Mouse (Mus musculus): ENCODE data around the gene Tmem203. TPM values are rescaled to one million over a fixed set of nuclear protein-coding genes. Genes with fewer than 3 reads are reported as not detected.

The Tmem203 gene
- polyA plus RNA-seq, 2 experiments from 2014 or later: 10.8 to 13.0 TPM

GRCm38 (mm10) chr2:25264851-25265250 lies 9.6 kb downstream of the Tmem203 start:
- ATAC-seq: no peak

DNA sequence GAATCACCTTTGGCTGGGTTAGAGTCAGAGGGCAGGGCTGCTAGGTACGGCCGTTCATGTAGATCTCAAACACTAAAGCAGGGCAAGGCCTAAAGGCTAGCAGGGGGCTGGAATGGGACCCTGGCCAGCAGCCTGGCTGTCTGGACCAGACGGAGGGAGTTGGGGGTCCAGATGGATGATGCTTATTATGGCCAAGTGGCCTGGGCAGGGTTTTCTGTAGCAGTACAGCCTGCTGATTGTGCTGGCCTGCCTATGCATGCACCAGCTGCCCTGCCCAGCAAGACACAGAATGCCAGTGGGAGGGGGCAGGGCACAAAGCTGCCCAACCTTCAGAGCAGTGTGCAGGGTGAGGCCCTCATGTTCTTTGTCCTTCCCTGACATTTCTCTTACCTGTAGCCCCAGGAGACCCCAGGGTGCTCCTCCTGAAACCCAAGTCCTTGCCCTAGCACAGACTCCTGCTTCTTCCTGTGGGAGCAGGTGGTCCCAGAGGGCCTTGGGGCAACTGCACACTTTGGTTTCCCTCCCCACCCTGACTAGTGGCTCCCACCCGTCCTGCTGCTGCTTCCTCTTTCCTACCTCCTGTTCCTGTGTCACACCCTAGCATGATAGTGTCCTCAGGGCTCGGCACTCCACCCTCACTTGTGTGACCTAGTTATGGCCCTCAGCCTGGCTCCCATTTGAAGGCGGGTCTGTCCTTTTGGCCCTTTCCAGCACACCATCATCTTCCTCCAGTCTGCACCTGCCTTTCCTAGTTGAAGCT lies 10.8 kb downstream of the Tmem203 start:
- no peak for ATAC-seq

GRCm38 (mm10) chr2:25266720-25267119 lies 11.5 kb downstream of the Tmem203 start:
- no peak for ATAC-seq

GRCm38 (mm10) chr2:25267241-25267640 lies 12.0 kb downstream of the Tmem203 start:
- no peak for ATAC-seq

- ATAC-seq: no peak
Measured at GRCm38 (mm10) chr2:25267746-25268309, 12.6 kb downstream of the Tmem203 start.

DNA sequence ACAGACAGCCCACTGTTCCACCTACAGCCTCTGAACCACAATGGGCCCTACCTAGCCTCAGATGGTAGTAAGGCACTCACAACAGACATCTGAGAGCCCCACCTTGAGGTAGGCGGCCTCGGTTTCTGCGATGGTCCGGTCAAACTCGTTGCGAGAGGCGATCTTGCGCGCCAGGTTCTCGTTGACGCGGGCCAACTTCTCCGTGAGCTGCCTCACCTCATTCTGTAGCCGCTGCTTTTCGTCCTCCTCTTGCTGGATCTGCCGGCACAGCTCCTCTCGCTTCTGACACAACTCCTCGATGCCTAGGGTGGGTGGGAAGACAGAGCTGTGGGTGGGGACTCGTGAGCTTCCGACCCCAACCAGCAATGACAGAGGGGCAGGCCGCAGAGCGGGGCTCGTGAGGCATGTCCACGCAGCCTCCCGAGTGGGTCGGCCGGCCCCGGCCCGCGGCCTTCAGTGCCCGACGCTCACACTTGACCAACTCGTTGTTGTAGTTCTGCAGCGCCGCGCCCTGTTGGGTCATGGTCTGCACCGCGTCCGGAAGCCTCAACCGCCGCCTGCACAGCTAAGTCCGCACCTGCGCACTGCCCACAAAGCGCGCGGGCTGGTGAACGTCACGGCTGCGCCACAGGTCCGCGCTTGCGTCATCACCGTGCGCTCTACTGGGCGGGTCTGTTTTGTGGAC lies 16.7 kb downstream of the Tmem203 start, which contains the start of the genes Ssna1 and Anapc2:
TSS of gene Ssna1 (minus strand) at position 612 of the 685 bp plus-strand sequence.
TSS of gene Anapc2 (plus strand) at position 652 of the 685 bp plus-strand sequence.
- ATAC-seq: peak; percentile 92

DNA sequence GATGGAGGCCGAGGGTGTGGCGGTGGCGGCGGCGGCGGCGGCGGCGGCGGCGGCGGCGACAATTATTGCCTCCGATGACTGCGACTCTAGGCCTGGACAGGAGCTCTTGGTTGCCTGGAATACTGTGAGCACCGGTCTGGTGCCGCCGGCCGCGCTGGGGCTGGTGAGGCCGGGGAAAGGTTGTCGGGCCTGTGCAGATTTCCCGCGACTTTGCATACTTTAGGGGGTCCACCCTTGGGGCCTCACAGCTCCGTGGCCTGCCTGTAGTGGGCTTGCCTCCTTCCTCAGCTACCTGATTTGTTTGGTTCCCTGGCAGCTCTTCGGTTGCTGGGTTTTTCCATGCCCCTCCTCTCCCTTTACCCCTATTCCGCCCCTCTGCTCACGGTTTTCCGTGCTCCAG lies 17.3 kb downstream of the Tmem203 start:
- ATAC-seq: no peak

GRCm38 (mm10) chr2:25273010-25273409 lies 17.8 kb downstream of the Tmem203 start:
- ATAC-seq: no peak

DNA sequence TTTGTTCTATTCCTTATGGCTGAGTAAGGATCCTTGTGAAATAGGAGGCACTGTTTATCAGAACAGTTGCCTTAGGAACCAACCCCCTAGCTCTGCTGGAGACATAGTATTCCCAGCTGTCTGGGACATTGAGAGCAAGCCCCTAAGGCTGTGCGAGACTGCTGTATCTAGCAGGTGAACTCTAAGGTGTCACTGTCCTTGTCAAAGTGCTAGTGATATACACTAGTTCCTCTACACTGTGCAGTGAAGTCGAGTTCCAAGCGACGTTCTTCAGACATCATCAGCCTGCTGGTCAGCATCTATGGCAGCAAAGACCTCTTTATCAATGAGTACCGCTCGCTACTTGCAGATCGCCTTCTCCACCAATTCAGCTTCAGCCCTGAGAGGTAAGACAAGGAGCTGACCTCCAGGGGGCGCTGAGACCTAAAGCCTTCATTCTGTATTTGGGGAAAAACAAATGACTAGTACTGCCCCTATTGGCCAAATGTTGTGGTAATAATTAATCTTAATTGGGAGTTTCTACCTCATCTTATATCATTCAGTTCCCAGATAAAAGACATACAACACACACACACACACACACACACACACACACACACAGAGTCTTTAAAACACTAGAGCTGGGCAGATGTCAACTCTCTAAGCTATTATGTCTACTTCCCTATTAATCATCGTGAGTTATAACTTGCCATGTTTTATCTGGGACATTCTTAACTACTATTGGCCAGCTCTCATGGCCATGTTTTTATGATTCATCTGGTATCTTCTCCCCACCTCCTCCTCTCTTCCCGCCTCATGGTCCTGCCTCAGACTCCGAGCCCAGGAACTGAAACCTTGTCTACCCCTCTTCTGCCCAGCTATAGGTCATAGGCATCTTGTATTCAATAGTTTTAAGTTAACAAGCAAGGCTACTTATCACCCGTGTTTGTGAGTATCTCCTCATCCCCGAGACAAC lies 24.0 kb downstream of the Tmem203 start:
- no peak for ATAC-seq

- ATAC-seq: no peak
Measured at GRCm38 (mm10) chr2:25285551-25285950, 30.3 kb downstream of the Tmem203 start.

- no peak for ATAC-seq
Measured at GRCm38 (mm10) chr2:25286314-25286713, 31.1 kb downstream of the Tmem203 start.

- ATAC-seq: no peak
Measured at GRCm38 (mm10) chr2:25286837-25287636, 31.8 kb downstream of the Tmem203 start.

DNA sequence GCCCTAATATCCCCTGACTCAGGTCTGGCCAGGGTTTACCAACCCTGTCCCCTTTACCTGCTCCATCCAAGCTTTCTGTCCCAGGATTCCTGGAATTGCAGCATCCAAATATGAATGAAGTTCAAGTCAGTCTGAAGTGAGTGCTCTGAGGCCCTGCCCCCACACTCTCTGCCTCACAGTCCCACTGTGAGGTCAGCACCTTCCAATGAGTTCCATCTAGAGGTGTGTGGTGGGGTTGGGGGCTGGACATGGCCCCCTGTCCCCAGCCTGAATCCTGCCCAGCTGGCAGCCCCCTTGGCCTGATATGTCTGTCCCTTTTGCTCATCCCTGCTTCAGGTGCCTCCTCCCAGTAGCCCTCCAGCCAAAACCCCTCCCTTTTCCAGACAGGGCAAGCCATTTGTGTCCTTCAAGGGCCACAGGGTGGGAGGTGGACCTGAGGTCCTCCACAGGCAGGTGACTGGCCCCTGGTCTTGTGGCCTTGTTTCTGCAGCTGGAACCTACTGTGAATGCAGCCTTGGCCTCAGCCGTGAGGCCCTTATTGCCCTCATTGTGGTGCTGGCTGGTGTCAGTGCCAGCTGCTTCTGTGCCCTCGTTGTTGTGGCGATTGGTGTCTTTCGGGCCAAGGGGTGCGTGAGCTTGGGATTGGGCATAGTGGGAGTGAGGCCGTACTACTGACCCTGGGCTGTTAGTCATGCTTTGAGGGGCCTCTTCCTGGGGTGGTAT lies 32.8 kb downstream of the Tmem203 start, which contains the start of gene Tmem210:
TSS of gene Tmem210 (plus strand) at position 219 of the 723 bp plus-strand sequence.
- no peak for ATAC-seq

- ATAC-seq: no peak
Measured at GRCm38 (mm10) chr2:25288734-25289345, 33.6 kb downstream of the Tmem203 start.

DNA sequence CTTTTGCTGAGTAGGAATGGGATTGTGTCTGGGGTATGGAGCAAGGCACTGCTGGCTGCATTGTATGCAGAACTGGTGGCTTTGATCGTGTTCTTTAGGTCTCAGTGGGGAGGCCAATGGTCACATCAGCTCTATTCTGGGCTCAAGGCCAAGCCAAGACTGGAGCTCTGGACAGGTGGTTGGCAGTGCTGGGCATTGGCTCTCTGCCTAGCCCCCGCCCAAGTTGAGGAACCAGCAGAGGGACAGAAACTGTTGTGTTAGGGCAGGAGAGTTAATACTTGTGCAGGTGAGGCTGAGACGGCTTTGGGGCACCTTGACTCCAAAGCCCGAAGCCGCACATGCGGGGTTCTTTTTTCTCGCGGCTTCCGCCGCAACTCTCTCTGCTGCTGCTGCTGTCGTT lies 34.4 kb downstream of the Tmem203 start, which contains the start of gene Lrrc26:
TSS of gene Lrrc26 (plus strand) at position 265 of the 400 bp plus-strand sequence.
- no peak for ATAC-seq

DNA sequence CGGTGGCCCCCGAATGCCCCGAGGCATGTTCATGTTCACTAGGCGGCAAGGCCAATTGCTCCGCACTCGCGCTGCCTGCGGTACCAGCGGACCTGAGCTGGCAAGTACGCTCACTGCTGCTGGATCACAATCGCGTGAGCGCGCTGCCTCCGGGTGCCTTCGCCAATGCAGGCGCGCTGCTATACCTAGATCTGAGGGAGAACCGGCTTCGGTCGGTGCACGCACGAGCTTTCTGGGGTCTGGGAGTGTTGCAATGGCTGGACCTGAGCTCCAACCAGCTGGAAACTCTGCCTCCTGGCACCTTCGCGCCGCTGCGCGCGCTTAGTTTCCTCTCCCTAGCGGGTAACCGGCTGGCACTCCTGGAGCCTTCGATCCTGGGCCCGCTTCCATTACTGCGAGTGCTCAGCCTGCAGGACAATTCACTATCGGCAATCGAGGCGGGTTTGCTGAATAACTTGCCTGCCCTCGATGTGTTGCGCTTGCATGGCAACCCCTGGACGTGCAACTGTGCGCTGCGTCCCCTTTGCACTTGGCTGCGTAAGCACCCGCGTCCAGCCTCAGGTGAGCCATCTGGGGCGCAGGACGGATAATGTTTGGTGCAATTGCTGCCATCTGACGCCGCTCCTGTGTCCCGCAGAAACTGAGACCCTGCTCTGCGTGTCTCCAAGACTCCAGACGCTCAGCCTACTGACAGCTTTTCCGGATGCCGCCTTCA lies 35.0 kb downstream of the Tmem203 start:
- ATAC-seq: no peak

- ATAC-seq: no peak
Measured at GRCm38 (mm10) chr2:25290816-25291130, 35.5 kb downstream of the Tmem203 start.

- no peak for ATAC-seq
Measured at GRCm38 (mm10) chr2:25291184-25292053, 36.2 kb downstream of the Tmem203 start.

Measured in activated CD4-positive, CD25-positive, alpha-beta regulatory T cell, adult 4 months (primary cell).